Mouse (Mus musculus): ENCODE results near the gene Atg101.

Atg101 gene

GRCm38 (mm10) chr15:101283911-101284750 lies at the start of gene Atg101:
Gene Atg101, plus strand, starts transcription at chr15:101284272.
- in situ Hi-C loops (cut with MseI, MboI), result loop anchor here in 1 of 2 experiments (5.0 kb wide), 1 partner anchor 42 kb away; no protein-coding TSS in a partner anchor

- in situ Hi-C loops (cut with MseI, MboI), result no loop called here
Measured at GRCm38 (mm10) chr15:101234611-101235341, 49.3 kb upstream of the Atg101 start.

- in situ Hi-C loops (cut with MseI, MboI), result no loop called here
Measured at GRCm38 (mm10) chr15:101235342-101235698, 48.8 kb upstream of the Atg101 start.

- in situ Hi-C loops (cut with MseI, MboI), result no loop called here
Measured at GRCm38 (mm10) chr15:101235728-101236327, 48.2 kb upstream of the Atg101 start.

- in situ Hi-C loops (cut with MseI, MboI), result no loop called here
Measured at GRCm38 (mm10) chr15:101236878-101237277, 47.2 kb upstream of the Atg101 start.

- in situ Hi-C loops (cut with MseI, MboI), result no loop called here
Measured at GRCm38 (mm10) chr15:101238885-101239511, 45.1 kb upstream of the Atg101 start.

- in situ Hi-C loops (cut with MseI, MboI), result loop anchor here (5.0 kb wide), 2 partner anchors 37 to 42 kb away; partner anchors contain the start of gene Atg101 (in 1 of the 2)
Measured at GRCm38 (mm10) chr15:101239821-101240220, 44.3 kb upstream of the Atg101 start.

- in situ Hi-C loops (cut with MseI, MboI), result loop anchor here (5.0 kb wide), 2 partner anchors 36 to 41 kb away; partner anchors contain the start of gene Atg101 (in 1 of the 2)
Measured at GRCm38 (mm10) chr15:101240799-101241204, 43.3 kb upstream of the Atg101 start.

GRCm38 (mm10) chr15:101241236-101241635 lies 42.8 kb upstream of the Atg101 start:
- in situ Hi-C loops (cut with MseI, MboI), result loop anchor here (5.0 kb wide), 2 partner anchors 36 to 41 kb away; partner anchors contain the start of gene Atg101 (in 1 of the 2)

GRCm38 (mm10) chr15:101241853-101242252 lies 42.2 kb upstream of the Atg101 start:
- in situ Hi-C loops (cut with MseI, MboI), result loop anchor here (5.0 kb wide), 2 partner anchors 35 to 40 kb away; partner anchors contain the start of gene Atg101 (in 1 of the 2)

GRCm38 (mm10) chr15:101242645-101243044 lies 41.4 kb upstream of the Atg101 start:
- in situ Hi-C loops (cut with MseI, MboI), result loop anchor here (5.0 kb wide), 2 partner anchors 35 to 40 kb away; partner anchors contain the start of gene Atg101 (in 1 of the 2)

- in situ Hi-C loops (cut with MseI, MboI), result loop anchor here (5.0 kb wide), 2 partner anchors 33 to 38 kb away; partner anchors contain the start of gene Atg101 (in 1 of the 2)
Measured at GRCm38 (mm10) chr15:101244012-101244411, 40.1 kb upstream of the Atg101 start.

- in situ Hi-C loops (cut with MseI, MboI), result no loop called here
Measured at GRCm38 (mm10) chr15:101246231-101247154, 37.6 kb upstream of the Atg101 start.

GRCm38 (mm10) chr15:101247155-101247498 lies 36.9 kb upstream of the Atg101 start:
- in situ Hi-C loops (cut with MseI, MboI), result no loop called here

- in situ Hi-C loops (cut with MseI, MboI), result no loop called here
Measured at GRCm38 (mm10) chr15:101248029-101248710, 35.9 kb upstream of the Atg101 start.

- in situ Hi-C loops (cut with MseI, MboI), result no loop called here
Measured at GRCm38 (mm10) chr15:101250220-101250800, 33.8 kb upstream of the Atg101 start.

- in situ Hi-C loops (cut with MseI, MboI), result no loop called here
Measured at GRCm38 (mm10) chr15:101251930-101252329, 32.1 kb upstream of the Atg101 start.

- in situ Hi-C loops (cut with MseI, MboI), result no loop called here
Measured at GRCm38 (mm10) chr15:101252614-101253013, 31.5 kb upstream of the Atg101 start.

- in situ Hi-C loops (cut with MseI, MboI), result no loop called here
Measured at GRCm38 (mm10) chr15:101253563-101253885, 30.5 kb upstream of the Atg101 start.
